Comparison of ENCODE assay signal across 7 mouse cellular contexts in genomic region chr10:90689854-90690513, GRCm38 (mm10).
A peak's percentile ranks its signal among the peaks of the same experiment; 100 is the strongest.
DNase-seq lines count a peak whose midpoint lies in the region; TF ChIP-seq lines count a peak whose summit lies in the region.

No protein-coding gene starts in this region.

- no peak overlapping the region for H3K9ac ChIP-seq in ES-E14 (ENCODE audit: insufficient read depth, low read depth, low read length, poor library complexity, severe bottlenecking)

- H3K9me3 ChIP-seq in ES-E14 (ENCODE audit: control insufficient read depth, insufficient read depth, low read depth, low read length), result no peaks in the 10 kb centered on the region

- H3K36me3 ChIP-seq in ES-E14 (ENCODE audit: control insufficient read depth, insufficient read depth, low read length, poor library complexity, severe bottlenecking), result no peaks in the 10 kb centered on the region

- in situ Hi-C loops in ES-E14 (cut with MboI; ENCODE audit: low sequenced_read_pairs in 2 of 2, unreplicated experiment in 2 of 2), result loop anchor here (10.0 to 25.0 kb wide), 2 partner anchors 603 to 605 kb away; no protein-coding TSS in a partner anchor

- H3K4me1 ChIP-seq in ES-E14 (ENCODE audit: control insufficient read depth in 2 of 2, insufficient read depth in 2 of 2, low read length in 2 of 2, poor library complexity in 1 of 2), result no peaks in the 10 kb centered on the region

- no peak overlapping the region for H3K27ac ChIP-seq in ES-E14 (ENCODE audit: insufficient read depth, low read depth, low read length, poor library complexity, severe bottlenecking)

- peak; percentile 60 for DNase-seq in CD4-positive, CD25-positive, alpha-beta regulatory T cell, adult 2 months (ENCODE audit: low read depth, low spot score)
- DNase-seq in ES-E14 (ENCODE audit: low read depth, low spot score), result peak; percentile 35
- DNase-seq in cerebellum, adult 18-20 months, result peak; percentile 78 to 87
- DNase-seq in forelimb bud, embryonic 11.5 days (ENCODE audit: low read depth, low spot score), result peak; percentile 74
- peak; percentile 32 to 86 for DNase-seq in kidney, postnatal 36 days
- DNase-seq in lung, postnatal 36 days, result peak; percentile 52
- peak; percentile 91 for DNase-seq in right cerebral cortex, postnatal 4 days

- no peak overlapping the region for H3K4me3 ChIP-seq in ES-E14 (ENCODE audit: insufficient read depth in 1 of 2, low read depth in 1 of 2, low read length in 2 of 2, poor library complexity in 1 of 2, severe bottlenecking in 1 of 2)

TF ChIP-seq in ES-E14, 5 proteins besides CTCF, POLR2A, EP300 and RAD21:
- TF ChIP-seq MAFK (IDR thresholded peaks at IDR 0.05; ENCODE audit: insufficient read depth, low read depth, low read length) (no peak), ZC3H11A (IDR thresholded peaks at IDR 0.05; ENCODE audit: borderline replicate concordance, low read depth, low read length) (peak; percentile 93), ZNF384 (IDR thresholded peaks at IDR 0.05; ENCODE audit: low read depth, low read length) (peak; percentile 55; the same call in 1 of the 2 replicates), HCFC1 (IDR thresholded peaks at IDR 0.05; ENCODE audit: borderline replicate concordance, insufficient read depth, low read length) (no peak), CHD2 (IDR thresholded peaks at IDR 0.05; ENCODE audit: low read depth, low read length) (no peak)

Comparison
In these comparisons a context has a peak if more than half of its experiments do, and no peak if none do; other contexts are left out.
1. DNase-seq: peak in every context shown above with its lines; median percentile 91 in right cerebral cortex, postnatal 4 days; 82 in cerebellum, adult 18-20 months; 74 in forelimb bud, embryonic 11.5 days; 60 in CD4-positive, CD25-positive, alpha-beta regulatory T cell, adult 2 months; 59 in kidney, postnatal 36 days; 52 in lung, postnatal 36 days; 35 in ES-E14.